Mouse (Mus musculus): Measurements from ENCODE around the gene Gm26602.

Gm26602 gene

GRCm38 (mm10) chr10:79917532-79918100 lies 7.0 kb downstream of the Gm26602 start:
- DNase-seq (ENCODE audit: low read depth, low spot score) = no peak

DNA sequence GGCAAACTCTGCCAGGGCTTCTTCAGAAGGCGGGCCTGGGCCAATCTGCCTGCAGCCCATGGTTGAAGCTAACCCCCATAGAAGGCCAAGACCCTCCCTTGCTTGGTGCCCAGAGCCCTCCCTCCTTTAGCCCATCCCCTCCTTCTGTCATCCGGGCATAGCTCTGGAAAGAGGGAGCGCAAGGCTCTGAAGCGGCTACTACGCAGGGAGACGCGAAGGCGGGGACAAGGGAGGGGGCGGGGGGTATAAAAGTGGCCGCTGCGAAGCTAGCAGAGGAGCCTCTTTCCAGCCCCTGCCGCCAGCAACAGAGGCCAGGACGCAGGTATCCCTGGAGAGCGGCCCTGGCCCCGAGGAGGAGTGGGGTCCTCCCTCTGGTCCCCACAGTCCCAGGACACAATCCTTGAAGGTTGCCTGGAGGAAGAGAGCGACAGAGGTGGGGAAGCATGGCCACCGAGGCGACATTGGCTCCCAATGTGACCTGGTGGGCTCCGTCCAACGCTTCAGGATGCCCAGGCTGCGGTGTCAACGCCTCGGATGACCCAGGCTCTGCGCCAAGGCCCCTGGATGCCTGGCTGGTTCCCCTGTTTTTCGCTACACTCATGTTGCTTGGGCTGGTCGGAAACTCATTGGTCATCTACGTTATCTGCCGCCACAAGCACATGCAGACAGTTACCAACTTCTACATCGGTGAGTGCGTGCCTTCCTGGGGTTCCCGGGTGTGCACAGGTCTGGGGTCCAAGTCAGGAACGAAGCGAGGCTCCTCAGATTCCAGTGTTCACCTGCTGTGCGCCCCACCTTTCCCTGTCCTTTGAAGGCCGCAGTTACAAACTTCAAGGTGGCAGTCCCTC lies 7.8 kb downstream of the Gm26602 start:
- no peak for DNase-seq (ENCODE audit: low read depth, low spot score)

DNA sequence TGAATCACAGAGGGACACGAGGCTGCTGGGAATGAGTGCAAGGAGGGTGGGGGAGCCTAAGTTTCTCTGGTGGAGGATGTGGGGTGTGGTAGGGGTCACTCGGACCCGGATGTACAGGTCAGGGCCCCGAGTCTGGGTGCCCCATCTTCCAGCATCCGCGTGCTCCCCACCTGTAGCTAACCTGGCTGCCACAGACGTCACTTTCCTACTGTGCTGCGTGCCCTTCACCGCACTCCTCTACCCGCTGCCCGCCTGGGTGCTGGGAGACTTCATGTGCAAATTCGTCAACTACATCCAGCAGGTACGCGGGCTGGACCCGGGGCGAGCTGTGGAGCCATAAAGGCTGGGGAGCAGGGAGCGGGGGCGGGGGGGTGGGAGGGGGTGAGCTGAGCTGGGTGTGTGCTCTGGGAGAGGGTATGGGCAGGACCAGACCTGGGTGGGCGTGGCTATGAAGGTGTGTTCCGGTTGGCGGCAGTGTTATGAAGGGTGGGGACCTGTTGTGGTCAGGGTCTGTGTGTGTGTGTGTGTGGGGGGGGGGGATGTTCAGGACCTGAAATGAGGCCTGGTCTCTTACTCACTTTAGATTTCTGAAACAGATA lies 8.7 kb downstream of the Gm26602 start:
- no peak for DNase-seq (ENCODE audit: low read depth, low spot score)

- no peak for DNase-seq (ENCODE audit: low read depth, low spot score)
Observed at GRCm38 (mm10) chr10:79920056-79920890, 9.6 kb downstream of the Gm26602 start.

DNA sequence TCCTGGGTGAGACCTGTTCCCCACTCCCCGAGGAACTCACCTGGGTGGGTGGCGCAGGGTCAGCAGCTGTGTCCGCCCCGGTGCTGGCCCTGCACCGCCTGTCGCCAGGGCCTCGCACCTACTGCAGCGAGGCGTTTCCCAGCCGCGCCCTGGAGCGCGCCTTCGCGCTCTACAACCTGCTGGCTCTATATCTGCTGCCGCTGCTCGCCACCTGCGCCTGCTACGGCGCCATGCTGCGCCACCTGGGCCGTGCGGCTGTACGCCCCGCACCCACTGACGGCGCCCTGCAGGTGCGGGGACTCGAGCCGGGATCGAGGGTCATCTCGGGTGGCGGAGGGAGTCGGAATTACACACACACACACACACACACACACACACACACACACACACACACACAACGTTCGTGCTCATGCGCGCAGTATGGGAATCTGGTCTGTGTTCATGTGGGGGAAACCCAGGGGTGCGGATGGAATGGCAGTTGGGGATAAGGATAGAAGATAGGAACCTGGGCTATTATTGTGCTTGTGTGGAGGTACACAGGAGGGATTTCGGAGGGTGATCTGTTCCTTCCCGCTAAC lies 10.4 kb downstream of the Gm26602 start, which contains the start of gene R3hdm4:
R3hdm4 (minus strand) TSS at position 251 of the 578 bp plus-strand sequence.
- DNase-seq (ENCODE audit: low read depth, low spot score) = no peak

- no peak for DNase-seq (ENCODE audit: low read depth, low spot score)
Observed at GRCm38 (mm10) chr10:79921572-79921971, 10.9 kb downstream of the Gm26602 start.

GRCm38 (mm10) chr10:79924998-79925784 lies 14.5 kb downstream of the Gm26602 start:
- DNase-seq (ENCODE audit: low read depth, low spot score) = peak; percentile 79

DNA sequence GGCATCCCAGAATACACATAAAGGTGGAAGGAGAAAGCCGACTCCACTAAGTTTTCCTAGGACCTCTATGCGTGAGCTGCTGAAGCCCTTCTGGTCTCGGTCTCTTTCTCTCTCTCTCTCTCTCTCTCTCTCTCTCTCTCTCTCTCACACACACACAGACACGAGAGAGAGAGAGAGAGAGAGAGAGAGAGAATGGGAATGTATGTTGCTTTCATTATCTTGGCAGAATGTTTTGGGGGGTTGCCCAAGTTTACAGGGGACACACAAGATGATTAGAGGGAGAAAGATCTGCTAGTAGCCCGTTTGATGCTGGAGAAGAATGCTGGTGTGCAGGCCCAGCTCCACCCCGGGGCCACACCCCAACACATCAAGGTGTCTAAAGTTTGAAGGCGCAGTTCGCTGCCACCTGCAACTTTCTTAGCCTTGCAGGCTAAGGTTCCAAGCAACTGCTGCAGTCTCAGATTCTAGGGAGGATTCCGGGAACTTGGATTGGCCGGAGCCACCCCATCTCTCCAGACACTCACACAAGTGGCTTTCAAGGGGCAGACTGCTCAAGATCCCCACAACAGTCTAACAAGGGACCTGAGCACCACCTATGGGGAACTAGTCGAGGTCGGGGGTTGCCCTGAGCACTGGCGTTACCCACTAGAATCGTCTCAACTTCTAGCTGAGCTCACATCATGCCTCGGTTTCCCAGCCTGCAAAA lies 15.3 kb downstream of the Gm26602 start:
- no peak for DNase-seq (ENCODE audit: low read depth, low spot score)

GRCm38 (mm10) chr10:79926491-79927323 lies 16.1 kb downstream of the Gm26602 start, which contains the start of gene Arid3a:
Gene Arid3a (plus strand): TSS chr10:79927043.
- DNase-seq (ENCODE audit: low read depth, low spot score) = peak; percentile 80

- no peak for DNase-seq (ENCODE audit: low read depth, low spot score)
Observed at GRCm38 (mm10) chr10:79927324-79928029, 16.8 kb downstream of the Gm26602 start.

- no peak for DNase-seq (ENCODE audit: low read depth, low spot score)
Observed at GRCm38 (mm10) chr10:79928030-79928694, 17.5 kb downstream of the Gm26602 start.

GRCm38 (mm10) chr10:79928907-79929701 lies 18.4 kb downstream of the Gm26602 start:
- no peak for DNase-seq (ENCODE audit: low read depth, low spot score)

DNA sequence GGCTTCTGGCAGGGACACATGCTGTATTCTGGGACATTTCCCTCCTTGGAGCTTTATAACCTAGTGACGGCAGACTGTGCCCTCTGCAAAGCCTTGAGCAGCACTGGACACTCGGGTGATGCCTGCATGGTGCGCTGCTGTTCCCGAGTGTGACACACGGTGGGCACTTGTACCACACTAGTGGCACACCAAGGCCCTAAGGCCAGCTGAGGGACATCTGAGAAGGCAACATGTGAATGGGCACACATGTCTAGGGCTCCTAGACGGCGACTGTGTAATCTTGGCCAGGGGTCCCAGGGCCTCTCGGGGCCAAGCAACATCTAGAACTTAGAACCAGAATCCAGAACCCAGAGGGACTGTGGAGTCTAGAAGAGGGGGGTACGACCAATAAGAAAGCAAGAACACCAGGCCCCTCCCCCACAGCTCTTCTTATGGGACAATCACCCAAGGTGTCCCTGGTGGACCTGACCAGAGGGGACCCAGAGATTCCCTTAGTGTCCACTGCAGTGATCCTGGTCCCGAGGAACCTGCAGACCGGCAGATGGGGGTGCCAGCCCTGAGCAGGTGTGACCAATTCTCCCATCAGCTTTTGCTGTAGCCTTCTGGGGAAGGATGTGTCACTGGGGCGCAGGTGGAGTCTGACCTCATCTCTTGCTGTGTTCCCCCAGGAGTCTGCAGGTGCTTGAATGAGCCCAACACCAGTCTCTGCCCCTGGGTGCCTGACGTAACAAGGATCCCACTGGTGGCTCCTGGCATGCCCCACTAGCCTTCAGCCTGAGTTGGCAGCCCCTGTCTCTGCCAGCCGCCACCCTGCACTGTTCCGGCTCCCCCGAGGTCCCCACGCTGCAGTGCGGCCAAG lies 19.5 kb downstream of the Gm26602 start:
- DNase-seq (ENCODE audit: low read depth, low spot score) = no peak

- no peak for DNase-seq (ENCODE audit: low read depth, low spot score)
Observed at GRCm38 (mm10) chr10:79930826-79931186, 20.1 kb downstream of the Gm26602 start.

- no peak for DNase-seq (ENCODE audit: low read depth, low spot score)
Observed at GRCm38 (mm10) chr10:79931797-79932196, 21.1 kb downstream of the Gm26602 start.

- no peak for DNase-seq (ENCODE audit: low read depth, low spot score)
Observed at GRCm38 (mm10) chr10:79932736-79933135, 22.1 kb downstream of the Gm26602 start.
